Mouse (Mus musculus): Measurements from ENCODE around the gene Tnni1. TPM values are rescaled to one million over a fixed set of nuclear protein-coding genes. Genes with fewer than 3 reads are reported as not detected.

Tnni1 gene
- total RNA-seq (2021): 1,000 to 10,000 TPM; 2,021 to 2,289 TPM

- DNase-seq: peak; percentile 77
These were observed at the start of gene Tnni1 for GRCm38 (mm10) chr1:135778780-135779535. TSS of gene Tnni1 (plus strand) at chr1:135779434.

GRCm38 (mm10) chr1:135729821-135730220, 49.4 kb upstream of the Tnni1 start:
- DNase-seq: no peak

- peak; percentile 44 for DNase-seq
These were observed 48.9 kb upstream of the Tnni1 start for GRCm38 (mm10) chr1:135730296-135730695.

GRCm38 (mm10) chr1:135731393-135731792, 47.8 kb upstream of the Tnni1 start:
- no peak for DNase-seq

GRCm38 (mm10) chr1:135731897-135732684, 47.1 kb upstream of the Tnni1 start:
- peak; percentile 66 for DNase-seq

GRCm38 (mm10) chr1:135734225-135734937, 44.9 kb upstream of the Tnni1 start:
- DNase-seq: peak; percentile 67

GRCm38 (mm10) chr1:135735460-135735859, 43.8 kb upstream of the Tnni1 start:
- DNase-seq: no peak

- no peak for DNase-seq
These were observed 34.2 kb upstream of the Tnni1 start for GRCm38 (mm10) chr1:135744987-135745386.

GRCm38 (mm10) chr1:135746248-135746647, 33.0 kb upstream of the Tnni1 start:
- DNase-seq: no peak

- peak; percentile 98 for DNase-seq
These were observed 26.4 kb upstream of the Tnni1 start for GRCm38 (mm10) chr1:135752737-135753348.

GRCm38 (mm10) chr1:135755287-135755686, 23.9 kb upstream of the Tnni1 start:
- DNase-seq: peak; percentile 66

- DNase-seq: no peak
These were observed 23.3 kb upstream of the Tnni1 start for GRCm38 (mm10) chr1:135755913-135756312.

GRCm38 (mm10) chr1:135757287-135757686, 21.9 kb upstream of the Tnni1 start:
- DNase-seq: no peak

GRCm38 (mm10) chr1:135759685-135760084, 19.5 kb upstream of the Tnni1 start:
- no peak for DNase-seq

- no peak for DNase-seq
These were observed 19.0 kb upstream of the Tnni1 start for GRCm38 (mm10) chr1:135760216-135760615.

GRCm38 (mm10) chr1:135761728-135762127, 17.5 kb upstream of the Tnni1 start:
- no peak for DNase-seq

GRCm38 (mm10) chr1:135763503-135764205, 15.6 kb upstream of the Tnni1 start:
- DNase-seq: peak; percentile 54

- DNase-seq: no peak
These were observed 15.1 kb upstream of the Tnni1 start for GRCm38 (mm10) chr1:135764206-135764528.

GRCm38 (mm10) chr1:135765645-135766591, 13.3 kb upstream of the Tnni1 start, which contains the start of gene Phlda3:
TSS of gene Phlda3 (plus strand) at chr1:135766119.
- peak; percentile 89 for DNase-seq

GRCm38 (mm10) chr1:135766592-135767306, 12.5 kb upstream of the Tnni1 start:
- no peak for DNase-seq
